Mouse (Mus musculus) heart, adult 11 months (tissue): ENCODE measurements around the gene Ngfr.
"Not testable (repeated sequence)": the region's sequence is repeated elsewhere in the genome, so short reads cannot be mapped to it uniquely, and the experiment has no call there.

Source experiments
- DNase-seq: peaks from one replicate; pipeline ENCODE4 v3.0.0; 2022

The Ngfr gene

GRCm38 (mm10) chr11:95587423-95587951 is at the start of gene Ngfr:
Gene Ngfr (minus strand): TSS chr11:95587735.
- DNase-seq = peak; percentile 92

DNA sequence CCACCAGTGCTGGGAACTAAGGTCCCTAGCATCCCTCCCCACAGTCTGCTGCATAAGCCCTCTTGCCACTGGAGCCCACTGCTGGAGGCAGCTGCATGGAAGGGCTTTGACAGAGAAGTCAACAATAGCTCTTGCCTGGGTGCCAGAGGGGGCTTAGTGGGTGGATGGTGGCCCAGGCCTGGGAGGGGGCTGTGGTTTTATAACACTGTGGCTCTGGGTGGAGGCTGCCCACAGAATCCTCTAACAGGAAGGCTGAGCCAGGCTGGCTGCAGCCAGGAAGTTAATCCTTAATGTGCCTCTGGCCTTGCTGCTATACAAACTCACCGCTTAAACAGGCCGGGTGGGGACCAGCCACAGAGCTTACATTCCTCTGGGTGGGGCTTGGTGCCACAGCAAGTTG is 47.5 kb upstream of the Ngfr start:
- no peak for DNase-seq

- DNase-seq = peak; percentile 92
Measured at GRCm38 (mm10) chr11:95633512-95634000, 46.0 kb upstream of the Ngfr start.

- DNase-seq = no peak
Measured at GRCm38 (mm10) chr11:95632474-95632873, 44.9 kb upstream of the Ngfr start.

- DNase-seq = no peak
Measured at GRCm38 (mm10) chr11:95631301-95631700, 43.8 kb upstream of the Ngfr start.

DNA sequence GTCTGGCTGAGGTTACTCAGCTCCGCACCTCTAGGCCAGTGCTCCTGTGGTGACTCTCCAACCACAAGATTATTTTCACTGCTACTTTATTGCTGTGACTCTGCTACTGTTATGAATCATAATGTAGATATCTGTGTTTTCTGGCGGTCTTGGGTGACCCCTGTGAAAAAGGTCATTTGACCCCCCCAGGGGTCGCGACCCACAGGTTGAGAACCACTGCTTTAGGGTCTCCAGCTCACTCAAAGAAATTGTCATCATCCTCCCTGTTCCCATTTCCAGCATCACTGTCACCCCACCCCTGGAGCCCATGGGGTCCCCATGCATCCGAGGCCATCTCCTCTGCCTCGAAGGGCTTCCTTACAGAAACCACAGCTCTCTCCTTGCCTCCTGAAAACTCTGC is 43.0 kb upstream of the Ngfr start:
- DNase-seq = no peak

GRCm38 (mm10) chr11:95622426-95622825 is 34.9 kb upstream of the Ngfr start:
- peak; percentile 63 for DNase-seq

- DNase-seq = peak; percentile 61
Measured at GRCm38 (mm10) chr11:95621541-95622130, 34.1 kb upstream of the Ngfr start.

DNA sequence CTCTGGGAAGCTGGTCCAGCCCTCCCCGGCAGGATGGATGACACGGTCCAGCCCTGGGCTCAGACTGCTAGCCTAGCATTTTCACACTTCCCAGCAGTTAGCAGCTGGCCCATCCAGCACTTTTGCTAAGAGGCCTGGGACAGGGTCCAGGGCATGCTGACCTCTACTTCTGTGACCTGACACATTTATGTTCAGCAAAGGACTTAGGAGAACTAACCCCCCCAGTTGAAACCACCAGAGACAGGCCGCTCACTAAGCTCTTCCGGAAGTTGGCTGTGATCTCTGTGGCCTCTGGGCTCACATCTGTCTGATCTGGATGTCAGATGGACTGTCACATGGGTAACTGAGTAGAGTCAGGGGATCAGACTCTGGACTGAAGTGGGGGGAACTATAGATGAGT is 33.5 kb upstream of the Ngfr start:
- DNase-seq = peak; percentile 93

DNA sequence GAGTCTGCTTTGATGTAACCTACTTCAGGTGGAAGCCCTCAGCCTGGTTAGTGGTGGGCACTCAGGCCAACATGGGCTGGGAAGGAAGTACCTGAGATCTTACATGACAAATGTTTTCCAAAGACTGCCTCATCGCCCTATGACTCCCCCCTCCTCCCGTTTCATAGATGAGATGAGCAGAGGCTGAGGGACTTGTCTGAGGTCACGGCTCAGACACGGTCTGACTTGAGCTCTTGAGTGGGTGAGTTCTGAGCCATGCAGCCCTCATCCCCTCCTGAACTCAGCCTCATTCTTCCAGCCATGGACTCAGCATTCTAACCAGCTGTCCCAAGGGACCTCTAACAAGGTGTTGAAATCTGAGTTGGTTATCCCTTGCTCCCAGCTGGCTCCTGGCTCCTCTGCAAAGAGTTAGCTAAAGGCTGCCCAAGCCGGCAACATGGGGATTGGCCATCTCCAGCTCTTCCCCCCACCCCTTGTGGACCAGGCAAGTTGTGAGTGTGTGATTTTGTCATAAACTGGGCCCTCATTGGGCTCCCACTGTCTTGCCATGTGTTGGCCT is 32.4 kb upstream of the Ngfr start:
- peak; percentile 67 for DNase-seq

DNA sequence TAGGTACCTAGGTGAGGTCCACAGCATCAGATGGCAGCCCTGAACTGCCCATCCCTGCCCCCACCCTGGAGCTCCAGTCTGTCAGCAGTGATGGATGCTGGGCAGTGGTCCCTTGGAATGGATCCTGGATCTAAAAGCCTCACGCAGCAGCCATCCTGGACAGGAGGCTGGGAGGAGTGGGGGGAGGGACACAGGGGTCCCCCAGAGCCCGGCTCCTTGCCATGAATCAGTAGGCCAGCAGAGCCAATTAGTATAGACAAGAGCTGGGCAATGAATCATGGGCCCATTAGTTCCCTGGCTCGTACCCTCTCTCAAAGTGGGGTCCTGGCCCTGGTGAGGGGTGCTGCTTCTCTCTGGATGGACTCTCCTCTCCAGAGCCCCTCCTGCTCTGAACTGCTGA is 31.5 kb upstream of the Ngfr start:
- DNase-seq = peak; percentile 83

DNA sequence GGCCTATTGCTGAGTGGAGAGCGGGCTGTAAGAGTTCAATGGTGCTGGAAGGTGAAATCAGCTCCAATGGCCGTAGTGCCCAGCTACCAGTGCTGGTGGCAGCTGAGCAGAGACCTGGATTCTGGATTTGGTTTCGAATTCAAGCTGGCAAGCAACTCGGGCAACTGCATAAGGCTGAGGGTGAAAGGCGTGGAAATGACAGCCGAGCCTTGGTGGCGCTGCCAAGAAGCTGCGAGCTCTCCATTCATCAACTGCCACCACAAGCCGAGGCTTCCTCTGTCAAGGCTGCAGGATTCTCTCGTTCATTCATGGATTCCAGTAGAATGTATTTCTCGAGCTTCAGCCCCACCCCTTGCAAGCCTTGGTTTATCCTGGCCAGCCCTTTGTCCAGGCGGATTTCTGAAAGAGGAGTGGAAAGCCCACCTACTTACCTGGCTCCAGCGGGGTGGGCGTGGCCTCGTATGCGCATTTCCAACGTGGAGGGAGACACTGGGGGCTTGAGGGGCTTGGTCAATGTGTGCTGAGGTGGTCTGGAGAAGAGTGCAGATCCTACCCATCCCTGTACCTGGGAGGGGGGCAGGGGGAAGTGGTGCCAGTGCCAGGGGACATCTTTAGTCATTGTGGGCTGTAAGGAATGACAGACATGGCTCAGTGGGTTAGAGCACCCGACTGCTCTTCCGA is 30.4 kb upstream of the Ngfr start:
- peak; percentile 84 for DNase-seq

GRCm38 (mm10) chr11:95614739-95615138 is 27.2 kb upstream of the Ngfr start:
- peak; percentile 33 for DNase-seq

DNA sequence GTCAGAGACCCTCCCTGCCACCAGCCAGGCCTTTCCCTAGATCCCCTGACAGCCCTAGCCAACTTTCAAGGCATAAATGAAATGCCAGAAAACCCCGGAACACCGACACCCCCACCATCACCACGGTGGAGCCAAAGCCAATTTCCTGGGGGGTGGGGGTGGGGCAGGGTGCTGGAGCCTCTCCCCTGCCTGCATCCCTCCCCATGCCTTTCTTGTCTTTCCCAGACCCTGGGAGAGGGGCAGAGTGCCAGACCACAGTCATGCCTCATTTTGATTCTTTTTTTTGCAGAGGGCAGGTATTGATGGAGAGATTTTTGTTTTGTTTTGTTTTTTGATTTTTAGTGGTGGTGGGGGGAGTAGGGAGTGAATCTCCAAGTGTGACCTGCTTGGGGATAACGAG is 23.7 kb upstream of the Ngfr start:
- no peak for DNase-seq

DNA sequence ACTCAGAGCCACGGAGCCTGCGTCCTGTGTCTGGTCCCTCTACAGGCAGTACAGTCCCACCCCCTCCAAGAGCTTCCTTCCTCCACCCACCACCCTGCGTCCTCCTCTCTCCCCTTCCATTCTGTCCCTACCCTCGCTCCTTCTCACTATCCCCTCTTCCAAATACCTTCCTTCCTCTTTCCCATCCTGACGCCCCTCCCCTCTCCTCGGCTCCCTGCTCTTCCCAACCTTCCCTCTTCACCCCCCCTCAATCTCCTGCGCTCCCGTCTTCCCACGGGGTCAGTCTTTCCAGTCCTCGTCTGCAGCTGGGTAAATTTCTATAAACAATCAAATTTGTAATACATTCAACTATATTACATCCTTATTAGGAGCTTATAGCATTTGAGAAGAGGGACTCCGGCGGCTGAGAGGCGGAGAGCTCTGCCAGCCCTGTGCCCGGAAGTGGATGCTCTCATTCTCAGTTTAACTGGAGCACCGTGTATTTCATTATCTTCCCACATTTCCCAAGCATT is 22.9 kb upstream of the Ngfr start:
- peak; percentile 76 for DNase-seq

DNA sequence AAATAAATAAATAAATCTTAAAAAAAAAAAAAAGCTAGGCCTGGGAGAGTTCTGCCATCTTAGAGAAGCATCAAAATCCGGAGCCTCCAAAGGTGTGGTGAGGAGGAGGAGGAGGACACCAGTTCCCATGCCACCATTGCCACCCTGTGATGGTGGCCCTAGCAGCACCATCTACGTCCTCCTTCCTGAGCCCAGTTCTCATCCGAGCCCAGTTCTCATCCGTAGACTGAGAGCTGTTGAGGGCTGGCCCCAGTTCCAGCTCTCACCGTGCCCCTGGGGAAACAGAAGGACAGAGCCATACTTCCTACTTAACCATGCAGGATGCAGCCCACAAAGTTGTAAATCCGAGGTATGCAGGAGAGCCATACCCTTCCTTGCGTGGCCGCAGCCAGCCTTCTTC is 22.4 kb upstream of the Ngfr start:
- peak; percentile 65 for DNase-seq

DNA sequence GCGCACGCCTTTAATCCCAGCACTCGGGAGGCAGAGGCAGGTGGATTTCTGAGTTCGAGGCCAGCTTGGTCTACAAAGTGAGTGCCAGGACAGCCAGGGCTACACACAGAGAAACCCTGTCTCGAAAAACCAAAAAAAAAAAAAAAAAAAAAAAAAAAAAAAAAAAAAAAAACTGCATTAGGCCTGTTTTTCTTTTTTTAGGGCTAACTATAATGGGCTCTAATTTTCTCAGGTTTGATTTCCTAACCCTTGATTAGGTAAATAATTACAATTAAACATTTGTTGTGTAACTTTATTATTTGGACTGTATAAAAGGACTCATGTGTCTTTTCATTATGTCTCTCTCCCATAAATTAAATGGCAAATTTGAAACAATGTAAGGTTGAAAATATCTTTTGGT is 19.8 kb upstream of the Ngfr start:
- not testable (repeated sequence) for DNase-seq

GRCm38 (mm10) chr11:95598214-95599062 is 10.9 kb upstream of the Ngfr start:
- peak; percentile 74 for DNase-seq

DNA sequence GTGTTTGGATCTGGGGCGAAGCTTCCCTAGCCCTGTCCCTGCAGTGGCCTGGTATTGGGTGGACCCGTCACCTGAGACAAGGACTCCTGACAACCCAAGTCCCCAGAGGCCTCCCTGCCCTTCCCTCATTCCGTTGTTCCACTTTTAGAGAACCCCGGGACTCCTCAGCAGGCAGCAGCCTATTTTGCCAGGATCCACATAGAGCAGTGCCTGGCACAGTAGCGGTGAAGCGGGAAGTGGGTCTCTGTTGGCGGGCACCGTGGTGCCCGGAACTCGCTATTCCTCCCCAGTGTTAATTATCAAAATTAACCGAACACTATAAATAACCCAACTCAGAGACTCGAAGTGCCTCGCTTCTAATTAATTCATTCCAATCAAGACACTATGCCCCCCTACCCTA is 10.2 kb upstream of the Ngfr start:
- peak; percentile 73 for DNase-seq

GRCm38 (mm10) chr11:95596704-95597103 is 9.2 kb upstream of the Ngfr start:
- peak; percentile 92 for DNase-seq

DNA sequence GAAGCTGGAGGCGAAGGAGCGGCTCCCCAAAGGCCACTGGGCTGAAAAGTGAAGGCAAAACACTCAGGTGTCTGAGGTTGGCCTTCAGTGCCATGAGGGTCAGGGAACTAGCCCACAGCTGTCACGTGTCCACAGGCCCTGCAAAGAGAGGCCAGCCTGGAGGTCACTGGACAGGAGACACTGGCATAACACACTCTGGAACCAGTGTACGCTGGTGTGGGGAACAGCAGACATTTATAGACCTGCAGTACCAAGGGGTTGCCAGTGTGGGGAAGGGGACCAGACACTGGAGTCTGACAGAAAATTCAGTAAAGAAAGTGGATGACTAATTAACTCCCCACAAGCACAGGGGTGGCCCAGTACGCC is 8.6 kb upstream of the Ngfr start:
- DNase-seq = peak; percentile 83

- peak; percentile 74 for DNase-seq
Measured at GRCm38 (mm10) chr11:95595438-95596149, 8.1 kb upstream of the Ngfr start.
